Mouse (Mus musculus): ENCODE data around the gene Plekha4. TPM values are rescaled to one million over a fixed set of nuclear protein-coding genes. Genes with fewer than 3 reads are reported as not detected.
A peak's percentile ranks its signal among the peaks of the same experiment; 100 is the strongest.
"Not testable (repeated sequence)": the region's sequence is repeated elsewhere in the genome, so short reads cannot be mapped to it uniquely, and the experiment has no call there.

The Plekha4 gene
- polyA plus RNA-seq, 1 experiment from 2014 or later = 1.1 TPM

- peak overlapping the region; percentile 74 for H3K4me3 ChIP-seq (ENCODE audit: low read depth, low read length)
- H3K27ac ChIP-seq (ENCODE audit: low read depth, low read length) = peak overlapping the region; percentile 96
- H3K4me2 ChIP-seq = peak overlapping the region; percentile 79
- H3K4me1 ChIP-seq (ENCODE audit: control insufficient read depth, insufficient read depth, low read length) = peaks cover 21% of the 10 kb centered on the region
- ATAC-seq (replicated peaks; ENCODE audit: insufficient number of reproducible peaks, low FRiP score, low TSS enrichment) = peak; percentile 75
- H3K9ac ChIP-seq (ENCODE audit: low read depth, low read length) = peak overlapping the region; percentile 96
- no peaks in the 10 kb centered on the region for H3K27me3 ChIP-seq (ENCODE audit: control insufficient read depth, insufficient read depth, low read length)
- no peaks in the 10 kb centered on the region for H3K9me3 ChIP-seq (replicated peaks; ENCODE audit: control insufficient read depth, low read length)
- WGBS (ENCODE audit: insufficient replicate concordance) = 6% methylated on average over 12 of the region's 12 CpGs
- H3K36me3 ChIP-seq (ENCODE audit: control insufficient read depth, insufficient read depth, low read length) = no peaks in the 10 kb centered on the region
Observed at GRCm38 (mm10) chr7:45524841-45525621, 1.1 kb upstream of the Plekha4 start.

GRCm38 (mm10) chr7:45526474-45527120 lies 467 bp downstream of the Plekha4 start:
- peaks cover 29% of the 10 kb centered on the region for H3K4me1 ChIP-seq (ENCODE audit: control insufficient read depth, insufficient read depth, low read length)
- no peak for ATAC-seq (replicated peaks; ENCODE audit: insufficient number of reproducible peaks, low FRiP score, low TSS enrichment)
- WGBS (ENCODE audit: insufficient replicate concordance) = 16% methylated on average over 7 of the region's 7 CpGs

GRCm38 (mm10) chr7:45527169-45527568 lies 1.0 kb downstream of the Plekha4 start:
- not testable (repeated sequence) for H3K27me3 ChIP-seq (ENCODE audit: control insufficient read depth, insufficient read depth, low read length); H3K9ac ChIP-seq (ENCODE audit: low read depth, low read length); H3K9me3 ChIP-seq (replicated peaks; ENCODE audit: control insufficient read depth, low read length); H3K36me3 ChIP-seq (ENCODE audit: control insufficient read depth, insufficient read depth, low read length); H3K4me3 ChIP-seq (ENCODE audit: low read depth, low read length); H3K27ac ChIP-seq (ENCODE audit: low read depth, low read length); ATAC-seq (replicated peaks; ENCODE audit: insufficient number of reproducible peaks, low FRiP score, low TSS enrichment)
- H3K4me2 ChIP-seq = peak overlapping the region; percentile 79; the same call in 1 of the 2 replicates
- peaks cover 29% of the 10 kb centered on the region for H3K4me1 ChIP-seq (ENCODE audit: control insufficient read depth, insufficient read depth, low read length)
- WGBS (ENCODE audit: insufficient replicate concordance) = 74% methylated on average over 6 of the region's 6 CpGs

More at GRCm38 (mm10) chr7:45526474-45527120, 467 bp downstream of the Plekha4 start:
- Histone ChIP-seq H3K27me3 (ENCODE audit: control insufficient read depth, insufficient read depth, low read length) (no peaks in the 10 kb centered on the region), H3K27ac (ENCODE audit: low read depth, low read length) (peak overlapping the region; percentile 96), H3K9ac (ENCODE audit: low read depth, low read length) (peak overlapping the region; percentile 96), H3K4me3 (ENCODE audit: low read depth, low read length) (peak overlapping the region; percentile 74), H3K4me2 (peak overlapping the region; percentile 79), H3K9me3 (replicated peaks; ENCODE audit: control insufficient read depth, low read length) (no peaks in the 10 kb centered on the region), H3K36me3 (ENCODE audit: control insufficient read depth, insufficient read depth, low read length) (no peaks in the 10 kb centered on the region)

GRCm38 (mm10) chr7:45529461-45529860 lies 3.3 kb downstream of the Plekha4 start:
- Histone ChIP-seq H3K4me2 (peak overlapping the region; percentile 31; the same call in 1 of the 2 replicates), H3K4me1 (ENCODE audit: control insufficient read depth, insufficient read depth, low read length) (peaks cover 21% of the 10 kb centered on the region), H3K27me3 (ENCODE audit: control insufficient read depth, insufficient read depth, low read length) (no peaks in the 10 kb centered on the region), H3K27ac (ENCODE audit: low read depth, low read length) (no peak overlapping the region), H3K4me3 (ENCODE audit: low read depth, low read length) (no peak overlapping the region), H3K36me3 (ENCODE audit: control insufficient read depth, insufficient read depth, low read length) (no peaks in the 10 kb centered on the region), H3K9ac (ENCODE audit: low read depth, low read length) (no peak overlapping the region), H3K9me3 (replicated peaks; ENCODE audit: control insufficient read depth, low read length) (no peaks in the 10 kb centered on the region)
- ATAC-seq (replicated peaks; ENCODE audit: insufficient number of reproducible peaks, low FRiP score, low TSS enrichment) = no peak
- WGBS (ENCODE audit: insufficient replicate concordance) = 10% methylated on average over 6 of the region's 6 CpGs

- no peak for ATAC-seq (replicated peaks; ENCODE audit: insufficient number of reproducible peaks, low FRiP score, low TSS enrichment)
- no peak overlapping the region for H3K4me3 ChIP-seq (ENCODE audit: low read depth, low read length)
- H3K9me3 ChIP-seq (replicated peaks; ENCODE audit: control insufficient read depth, low read length) = no peaks in the 10 kb centered on the region
- H3K27me3 ChIP-seq (ENCODE audit: control insufficient read depth, insufficient read depth, low read length) = no peaks in the 10 kb centered on the region
- H3K4me2 ChIP-seq = no peak overlapping the region
- no peaks in the 10 kb centered on the region for H3K36me3 ChIP-seq (ENCODE audit: control insufficient read depth, insufficient read depth, low read length)
- no peak overlapping the region for H3K27ac ChIP-seq (ENCODE audit: low read depth, low read length)
- H3K4me1 ChIP-seq (ENCODE audit: control insufficient read depth, insufficient read depth, low read length) = peaks cover 14% of the 10 kb centered on the region
- no peak overlapping the region for H3K9ac ChIP-seq (ENCODE audit: low read depth, low read length)
- 82% methylated on average over 2 of the region's 2 CpGs for WGBS (ENCODE audit: insufficient replicate concordance)
Observed at GRCm38 (mm10) chr7:45530643-45531042, 4.5 kb downstream of the Plekha4 start.

GRCm38 (mm10) chr7:45535676-45536075 lies 9.5 kb downstream of the Plekha4 start:
- WGBS (ENCODE audit: insufficient replicate concordance) = 73% methylated on average over 1 of the region's 1 CpGs
- ATAC-seq (replicated peaks; ENCODE audit: insufficient number of reproducible peaks, low FRiP score, low TSS enrichment) = no peak
- no peak overlapping the region for H3K9ac ChIP-seq (ENCODE audit: low read depth, low read length)
- no peak overlapping the region for H3K4me2 ChIP-seq
- H3K27ac ChIP-seq (ENCODE audit: low read depth, low read length) = no peak overlapping the region
- no peaks in the 10 kb centered on the region for H3K27me3 ChIP-seq (ENCODE audit: control insufficient read depth, insufficient read depth, low read length)
- peaks cover 5% of the 10 kb centered on the region for H3K4me1 ChIP-seq (ENCODE audit: control insufficient read depth, insufficient read depth, low read length)
- no peak overlapping the region for H3K4me3 ChIP-seq (ENCODE audit: low read depth, low read length)
- H3K9me3 ChIP-seq (replicated peaks; ENCODE audit: control insufficient read depth, low read length) = no peaks in the 10 kb centered on the region
- no peaks in the 10 kb centered on the region for H3K36me3 ChIP-seq (ENCODE audit: control insufficient read depth, insufficient read depth, low read length)

- Histone ChIP-seq H3K36me3 (ENCODE audit: control insufficient read depth, insufficient read depth, low read length) (no peaks in the 10 kb centered on the region), H3K4me3 (ENCODE audit: low read depth, low read length) (peak overlapping the region; percentile 55), H3K27ac (ENCODE audit: low read depth, low read length) (no peak overlapping the region), H3K4me2 (peak overlapping the region; percentile 90), H3K4me1 (ENCODE audit: control insufficient read depth, insufficient read depth, low read length) (peaks cover 4% of the 10 kb centered on the region), H3K9ac (ENCODE audit: low read depth, low read length) (peak overlapping the region; percentile 62; the same call in 1 of the 2 replicates), H3K27me3 (ENCODE audit: control insufficient read depth, insufficient read depth, low read length) (no peaks in the 10 kb centered on the region), H3K9me3 (replicated peaks; ENCODE audit: control insufficient read depth, low read length) (no peaks in the 10 kb centered on the region)
- ATAC-seq (replicated peaks; ENCODE audit: insufficient number of reproducible peaks, low FRiP score, low TSS enrichment) = no peak
- WGBS (ENCODE audit: insufficient replicate concordance) = 71% methylated on average over 10 of the region's 10 CpGs
Observed at GRCm38 (mm10) chr7:45537602-45538001, 11.5 kb downstream of the Plekha4 start.

- Histone ChIP-seq H3K9me3 (replicated peaks; ENCODE audit: control insufficient read depth, low read length) (no peaks in the 10 kb centered on the region), H3K4me3 (ENCODE audit: low read depth, low read length) (peak overlapping the region; percentile 55), H3K27ac (ENCODE audit: low read depth, low read length) (no peak overlapping the region), H3K4me2 (peak overlapping the region; percentile 90), H3K36me3 (ENCODE audit: control insufficient read depth, insufficient read depth, low read length) (no peaks in the 10 kb centered on the region), H3K4me1 (ENCODE audit: control insufficient read depth, insufficient read depth, low read length) (peaks cover 4% of the 10 kb centered on the region), H3K27me3 (ENCODE audit: control insufficient read depth, insufficient read depth, low read length) (no peaks in the 10 kb centered on the region), H3K9ac (ENCODE audit: low read depth, low read length) (peak overlapping the region; percentile 62)
- 4% methylated on average over 28 of the region's 29 CpGs for WGBS (ENCODE audit: insufficient replicate concordance)
- ATAC-seq (replicated peaks; ENCODE audit: insufficient number of reproducible peaks, low FRiP score, low TSS enrichment) = peak; percentile 60; the same call in 1 of the 2 replicates
Observed at GRCm38 (mm10) chr7:45538163-45539041, 12.3 kb downstream of the Plekha4 start.
